Mouse (Mus musculus) forebrain, embryonic 11.5 days (tissue): ENCODE measurements at regions not wholly inside any gene's neighbourhood (a gene's known extent, or its start where the extent isn't known, plus 50 kb on each side); places are given as distances from the start of the nearest gene placed in this dataset.

Experiments used
- ATAC-seq: fragments of 200-750 bp; cut with Nextera tagmentation; replicated peaks from 2 replicates; pipeline ENCODE4 v1.8.0; 2017; ENCODE audit warnings: moderate TSS enrichment; ENCODE audit not compliant: low FRiP score
- DNase-seq: peaks from one replicate; pipeline ENCODE4 v3.0.0-alpha.2; 2017; ENCODE audit warnings: low spot score
- H3K27ac ChIP-seq: fragments of 300-500 bp; sonication (generic); 2 replicates; pipeline ENCODE4 v1.5.1; 2014; ENCODE audit warnings: low read depth, low read length
- H3K27me3 ChIP-seq: fragments of 300-500 bp; sonication (generic); 2 replicates; pipeline ENCODE4 v1.6.1; 2014; ENCODE audit warnings: mild to moderate bottlenecking, low read length, mixed read lengths; ENCODE audit not compliant: control insufficient read depth, insufficient read depth
- H3K36me3 ChIP-seq: fragments of 300-500 bp; sonication (generic); 2 replicates; pipeline ENCODE4 v1.6.1; 2014; ENCODE audit warnings: mild to moderate bottlenecking, low read length, moderate library complexity, mixed read lengths; ENCODE audit not compliant: control insufficient read depth, insufficient read depth
- H3K4me1 ChIP-seq: fragments of 300-500 bp; sonication (generic); replicated peaks from 2 replicates; pipeline ENCODE4 v1.6.1; 2014; ENCODE audit warnings: low read length, mixed read lengths; ENCODE audit not compliant: control insufficient read depth, insufficient read depth
- H3K4me2 ChIP-seq: fragments of 300-500 bp; sonication (generic); 2 replicates; pipeline ENCODE4 v1.6.1; 2014; ENCODE audit warnings: low read depth, mild to moderate bottlenecking, low read length, moderate library complexity, mixed read lengths; ENCODE audit not compliant: severe bottlenecking
- H3K4me3 ChIP-seq: fragments of 300-500 bp; sonication (generic); 2 replicates; pipeline ENCODE4 v1.5.1; 2014; ENCODE audit warnings: low read depth, low read length
- H3K9ac ChIP-seq: fragments of 300-500 bp; sonication (generic); 2 replicates; pipeline ENCODE4 v1.6.1; 2014; ENCODE audit warnings: low read length
- H3K9me3 ChIP-seq: fragments of 300-500 bp; sonication (generic); 2 replicates; pipeline ENCODE4 v1.6.1; 2016; ENCODE audit warnings: low read length, mixed read lengths; ENCODE audit not compliant: control insufficient read depth
- WGBS: fragments of 180-500 bp; shearing (Covaris S2); extraction: QIAGEN DNeasy Blood & Tissue Kit; methylation state at CpG from one replicate; pipeline ENCODE4 v1.1.7; 2014; 5-methylcytosine and 5-hydroxymethylcytosine counted together

DNA sequence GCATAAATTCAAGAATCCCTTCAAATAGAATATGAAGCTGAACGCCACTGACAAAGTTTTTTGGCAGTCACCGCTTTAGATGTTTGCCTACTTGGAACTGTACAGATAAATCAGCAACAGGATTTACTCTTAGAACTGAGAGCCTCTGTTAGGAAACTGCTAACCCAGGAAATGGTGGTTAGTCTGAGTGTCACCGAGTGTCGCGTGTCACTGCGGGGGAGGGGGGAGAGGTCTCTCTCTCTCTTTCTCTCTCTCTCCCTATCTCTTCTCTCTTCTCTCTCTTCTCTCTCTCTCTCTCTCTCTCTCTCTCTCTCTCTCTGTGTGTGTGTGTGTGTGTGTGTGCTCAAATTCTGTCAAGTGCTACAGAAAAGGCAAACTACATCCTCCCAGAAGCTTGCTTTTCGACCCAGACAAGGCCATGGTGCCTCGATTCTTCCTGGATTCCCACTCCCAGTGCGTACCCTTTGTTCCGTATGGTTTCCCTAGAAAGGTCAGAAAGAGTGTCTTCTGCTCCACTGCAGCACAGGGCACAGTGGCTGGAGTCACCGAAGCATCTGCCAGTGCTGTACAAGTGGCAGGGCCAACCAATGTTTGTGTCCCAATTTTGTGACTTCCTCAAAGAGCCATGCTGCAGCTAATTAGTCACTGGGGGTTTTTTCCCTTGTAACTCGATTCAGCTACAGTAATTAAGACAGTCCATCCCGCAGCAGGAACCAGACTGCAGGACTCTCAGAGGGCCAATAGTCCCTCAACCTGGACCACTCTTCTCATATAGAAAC, 87.0 kb downstream of the Cog6 start:
- Histone ChIP-seq H3K4me2 (no peak overlapping the region), H3K36me3 (no peaks in the 10 kb centered on the region), H3K27me3 (no peaks in the 10 kb centered on the region), H3K27ac (no peak overlapping the region), H3K9me3 (no peaks in the 10 kb centered on the region), H3K4me1 (no peaks in the 10 kb centered on the region), H3K9ac (no peak overlapping the region), H3K4me3 (no peak overlapping the region)
- no peak for DNase-seq
- WGBS, result 75% methylated on average over 13 of the region's 13 CpGs
- ATAC-seq, result no peak

GRCm38 (mm10) chr3:52927361-52927841, 89.6 kb downstream of the Cog6 start:
- Histone ChIP-seq H3K27me3 (no peaks in the 10 kb centered on the region), H3K9me3 (no peaks in the 10 kb centered on the region), H3K4me2 (no peak overlapping the region), H3K9ac (no peak overlapping the region), H3K4me1 (no peaks in the 10 kb centered on the region), H3K27ac (no peak overlapping the region), H3K4me3 (no peak overlapping the region), H3K36me3 (no peaks in the 10 kb centered on the region)
- 78% methylated on average over 12 of the region's 12 CpGs for WGBS
- DNase-seq, result peak; percentile 55
- ATAC-seq, result no peak

DNA sequence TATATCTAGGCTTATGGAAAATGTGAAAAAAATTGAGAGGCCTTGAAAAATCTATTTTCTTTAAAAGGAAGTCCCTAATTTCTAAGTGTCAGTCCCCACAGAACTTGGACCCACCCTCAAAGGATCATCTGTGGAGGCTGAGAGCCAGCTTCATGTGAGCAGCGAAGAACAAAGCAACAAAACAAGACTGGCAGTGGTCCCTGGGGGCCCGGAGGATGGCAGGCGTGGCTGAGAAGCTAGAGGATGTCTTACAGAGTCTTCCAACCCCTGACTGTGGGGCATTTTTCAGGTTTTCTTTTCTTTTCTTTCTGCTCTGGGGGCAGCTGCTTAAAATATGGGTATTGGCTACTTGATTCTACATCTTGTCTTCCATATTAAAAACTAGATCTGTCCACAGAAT, 90.5 kb downstream of the Cog6 start:
- no peak for DNase-seq

GRCm38 (mm10) chr3:52925223-52925622, 91.8 kb downstream of the Cog6 start:
- no peaks in the 10 kb centered on the region for H3K36me3 ChIP-seq
- H3K4me2 ChIP-seq, result no peak overlapping the region
- no peaks in the 10 kb centered on the region for H3K4me1 ChIP-seq
- no peak overlapping the region for H3K27ac ChIP-seq
- H3K27me3 ChIP-seq, result no peaks in the 10 kb centered on the region
- no peak overlapping the region for H3K9ac ChIP-seq
- ATAC-seq, result no peak
- DNase-seq, result peak; percentile 60
- H3K9me3 ChIP-seq, result no peaks in the 10 kb centered on the region
- H3K4me3 ChIP-seq, result no peak overlapping the region
- 55% methylated on average over 3 of the region's 3 CpGs for WGBS

More for the DNA sequence above, 90.5 kb downstream of the Cog6 start:
- no peaks in the 10 kb centered on the region for H3K27me3 ChIP-seq
- no peak for ATAC-seq
- H3K36me3 ChIP-seq, result no peaks in the 10 kb centered on the region
- H3K4me1 ChIP-seq, result no peaks in the 10 kb centered on the region
- 79% methylated on average over 3 of the region's 3 CpGs for WGBS
- H3K4me3 ChIP-seq, result no peak overlapping the region
- no peak overlapping the region for H3K4me2 ChIP-seq
- no peak overlapping the region for H3K27ac ChIP-seq
- H3K9ac ChIP-seq, result no peak overlapping the region
- no peaks in the 10 kb centered on the region for H3K9me3 ChIP-seq

DNA sequence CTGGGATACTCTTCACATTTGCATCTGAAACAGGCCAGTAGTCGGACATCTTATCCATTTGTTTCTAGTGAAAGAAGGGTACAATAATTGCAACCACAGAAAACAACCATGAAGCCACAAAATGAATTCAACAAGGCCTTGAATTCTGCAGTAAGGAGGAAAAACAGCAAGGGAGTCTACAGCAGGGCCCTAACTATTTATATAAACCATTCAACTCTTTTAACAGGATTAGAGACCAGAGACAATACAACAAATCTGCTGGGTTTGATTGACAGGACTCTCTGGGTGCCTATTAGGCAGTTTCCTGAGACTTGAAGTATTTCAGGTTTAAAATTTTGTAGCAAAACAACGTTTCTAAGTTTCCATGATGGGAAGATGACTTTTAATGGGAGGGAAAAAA, 92.4 kb downstream of the Cog6 start:
- DNase-seq (no peak), ATAC-seq (no peak)
- Histone ChIP-seq H3K4me2 (no peak overlapping the region), H3K4me1 (no peaks in the 10 kb centered on the region), H3K27ac (no peak overlapping the region), H3K9ac (no peak overlapping the region), H3K36me3 (no peaks in the 10 kb centered on the region), H3K9me3 (no peaks in the 10 kb centered on the region), H3K4me3 (no peak overlapping the region), H3K27me3 (no peaks in the 10 kb centered on the region)
- 39% methylated on average over 2 of the region's 2 CpGs for WGBS

- Histone ChIP-seq H3K9me3 (no peaks in the 10 kb centered on the region; the same call in 1 of the 2 replicates), H3K36me3 (no peaks in the 10 kb centered on the region), H3K4me3 (no peak overlapping the region), H3K27ac (no peak overlapping the region), H3K27me3 (no peaks in the 10 kb centered on the region), H3K4me1 (no peaks in the 10 kb centered on the region), H3K4me2 (no peak overlapping the region), H3K9ac (no peak overlapping the region)
- ATAC-seq (no peak), DNase-seq (no peak)
- WGBS, result 90% methylated on average over 4 of the region's 4 CpGs
Observed at GRCm38 (mm10) chr3:52923824-52924559, 93.0 kb downstream of the Cog6 start.

DNA sequence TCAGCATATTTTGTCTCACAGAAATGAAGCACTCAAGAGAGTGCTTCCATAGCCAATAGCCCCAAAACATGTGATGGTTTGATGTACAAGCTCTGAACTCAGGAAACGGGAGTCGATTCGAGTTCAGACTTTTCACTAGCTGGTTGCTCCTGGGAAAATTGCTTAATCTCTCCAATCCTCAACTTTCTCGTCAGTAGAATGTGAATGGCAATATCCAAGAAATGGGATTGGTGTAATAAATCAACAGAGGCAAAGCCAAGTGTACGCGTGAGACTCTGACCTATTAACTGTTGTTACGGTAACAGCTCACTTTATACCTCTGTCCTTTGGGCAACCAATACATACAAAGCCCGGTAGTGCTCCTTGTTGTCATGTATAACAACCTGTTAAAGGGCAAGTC, 94.6 kb downstream of the Cog6 start:
- no peak overlapping the region for H3K27ac ChIP-seq
- no peaks in the 10 kb centered on the region for H3K4me1 ChIP-seq
- no peak overlapping the region for H3K9ac ChIP-seq
- 94% methylated on average over 8 of the region's 8 CpGs for WGBS
- no peaks in the 10 kb centered on the region for H3K27me3 ChIP-seq
- DNase-seq, result no peak
- no peak overlapping the region for H3K4me3 ChIP-seq
- H3K36me3 ChIP-seq, result no peaks in the 10 kb centered on the region
- no peak for ATAC-seq
- no peak overlapping the region for H3K4me2 ChIP-seq
- H3K9me3 ChIP-seq, result no peaks in the 10 kb centered on the region; the same call in 1 of the 2 replicates

DNA sequence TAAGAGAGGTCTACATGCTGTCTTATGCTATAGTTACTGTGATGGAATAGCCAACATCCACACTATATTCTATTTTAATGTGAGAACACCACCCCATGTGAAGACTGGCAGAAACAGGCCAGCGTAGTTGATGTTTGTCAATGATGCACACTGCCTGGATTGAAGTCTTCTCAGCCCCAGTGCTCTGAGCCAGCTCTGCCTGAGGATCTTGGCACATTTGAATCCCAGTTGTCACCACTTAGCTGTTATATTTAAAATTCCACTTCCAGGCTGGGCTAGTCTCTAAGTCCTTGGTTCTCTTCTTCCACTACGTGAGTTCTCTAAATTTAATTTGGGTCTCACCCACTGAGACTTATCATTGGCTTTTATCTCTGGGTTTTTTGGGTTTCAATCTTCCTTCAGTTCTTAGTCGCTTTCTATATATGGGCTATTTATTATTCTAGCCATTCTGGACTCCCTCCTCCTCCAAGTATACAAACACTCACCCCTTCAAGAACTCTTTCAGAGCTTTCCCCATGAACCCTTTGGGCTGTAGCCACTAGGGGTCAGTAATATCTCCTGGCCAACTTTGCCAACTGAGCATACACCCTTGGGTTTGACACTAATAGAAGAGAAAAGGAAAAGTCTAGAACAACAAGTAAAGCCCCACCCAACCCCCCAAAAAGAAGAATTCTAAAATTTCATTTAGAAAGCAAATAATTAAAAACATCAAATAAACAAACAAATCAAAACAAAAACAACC, 110.0 kb downstream of the Cog6 start:
- Histone ChIP-seq H3K27ac (no peak overlapping the region), H3K9me3 (no peaks in the 10 kb centered on the region), H3K27me3 (no peaks in the 10 kb centered on the region), H3K9ac (no peak overlapping the region), H3K4me3 (no peak overlapping the region), H3K36me3 (no peaks in the 10 kb centered on the region), H3K4me1 (no peaks in the 10 kb centered on the region), H3K4me2 (no peak overlapping the region)
- 86% methylated on average over 3 of the region's 3 CpGs for WGBS
- no peak for DNase-seq
- ATAC-seq, result no peak
